Comparison of ENCODE assay signal across 7 mouse cellular contexts in the genomic region with DNA sequence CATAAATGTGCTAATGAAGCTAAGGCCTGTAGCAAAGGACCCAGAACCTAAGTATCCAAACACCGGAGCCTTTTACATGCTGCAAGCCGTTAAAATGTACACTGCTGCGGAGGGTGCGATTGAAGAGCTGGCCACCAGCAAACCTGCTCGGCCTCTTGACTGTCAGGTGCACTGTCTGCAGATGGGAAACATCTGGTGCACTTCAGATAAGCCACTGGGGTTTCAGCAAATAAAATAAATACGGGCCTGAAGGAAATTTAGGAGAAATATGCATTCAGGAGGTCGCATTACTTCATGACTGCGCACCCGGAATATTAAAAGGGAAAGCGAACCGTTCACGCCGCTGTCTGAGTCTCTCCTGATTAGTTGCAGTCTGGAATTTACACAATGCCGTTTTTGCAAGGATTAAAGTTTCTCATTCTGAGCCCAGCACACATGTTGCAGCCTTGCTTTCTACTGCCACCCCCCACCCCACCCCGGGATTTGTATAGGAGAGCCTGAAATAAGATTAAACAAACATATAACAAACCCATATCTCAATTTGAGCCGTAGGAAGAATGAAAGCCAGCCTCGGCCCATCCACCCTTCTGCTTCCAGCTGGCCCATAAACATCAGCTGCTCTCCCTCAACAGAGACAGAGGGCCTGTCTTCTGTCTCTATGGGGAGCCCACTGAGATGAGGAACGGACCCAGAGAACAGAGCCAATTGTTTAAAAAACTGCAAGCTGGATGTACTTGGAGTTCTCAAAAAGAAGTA.
A peak's percentile ranks its signal among the peaks of the same experiment; 100 is the strongest.
DNase-seq lines count a peak whose midpoint lies in the region; ATAC-seq and TF ChIP-seq lines count a peak whose summit lies in the region.

No protein-coding gene starts in this region.

- peak overlapping the region; percentile 70 for H3K27ac ChIP-seq in lung, embryonic 16.5 days (ENCODE audit: low read length)
- H3K27ac ChIP-seq in kidney, adult 2 months (ENCODE audit: insufficient read depth, low read depth, low read length) = no peak overlapping the region
- peak overlapping the region; percentile 66 for H3K27ac ChIP-seq in midbrain, embryonic 14.5 days (replicated peaks; ENCODE audit: low read depth, low read length)

- H3K36me3 ChIP-seq in lung, embryonic 16.5 days (ENCODE audit: control insufficient read depth, insufficient read depth, low read length) = no peaks in the 10 kb centered on the region
- no peaks in the 10 kb centered on the region for H3K36me3 ChIP-seq in kidney, adult 2 months (ENCODE audit: control insufficient read depth, insufficient read depth, low read length)
- no peaks in the 10 kb centered on the region for H3K36me3 ChIP-seq in midbrain, embryonic 14.5 days (ENCODE audit: control insufficient read depth, insufficient read depth, low read length)

- no peaks in the 10 kb centered on the region for H3K27me3 ChIP-seq in lung, embryonic 16.5 days (ENCODE audit: control insufficient read depth, insufficient read depth, low read depth, low read length)
- no peaks in the 10 kb centered on the region for H3K27me3 ChIP-seq in kidney, adult 2 months (replicated peaks; ENCODE audit: control insufficient read depth, insufficient read depth, low read length)
- H3K27me3 ChIP-seq in midbrain, embryonic 14.5 days (ENCODE audit: control insufficient read depth, insufficient read depth, low read length) = 0 out of 2 replicates have a peak, but pooled peaks cover 2% of the 10 kb centered on the region

- WGBS in lung, embryonic 16.5 days = 25% methylated on average over 18 of the region's 18 CpGs
- 45% methylated on average over 18 of the region's 18 CpGs for WGBS in lung, adult 2 months
- 44% methylated on average over 18 of the region's 18 CpGs for WGBS in kidney, adult 2 months
- WGBS in midbrain, embryonic 14.5 days = 18% methylated on average over 18 of the region's 18 CpGs

- DNase-seq in lung, adult 2 months = no peak
- DNase-seq in forelimb bud, embryonic 11.5 days (ENCODE audit: low read depth, low spot score) = peak; percentile 14
- peak; percentile 39 for DNase-seq in kidney, adult 2 months
- peak; percentile 75 for DNase-seq in midbrain, embryonic 14.5 days
- DNase-seq in adrenal gland, postnatal 36 days = no peak

- H3K9me3 ChIP-seq in lung, embryonic 16.5 days (ENCODE audit: control insufficient read depth, low read length) = no peaks in the 10 kb centered on the region
- no peaks in the 10 kb centered on the region for H3K9me3 ChIP-seq in midbrain, embryonic 14.5 days (ENCODE audit: control insufficient read depth, low read length)

- H3K4me1 ChIP-seq in lung, embryonic 16.5 days (replicated peaks; ENCODE audit: control insufficient read depth, insufficient read depth, low read length) = peaks cover 47% of the 10 kb centered on the region
- no peaks in the 10 kb centered on the region for H3K4me1 ChIP-seq in lung, adult 2 months (ENCODE audit: control insufficient read depth, insufficient read depth, low read length)
- H3K4me1 ChIP-seq in kidney, adult 2 months (ENCODE audit: control insufficient read depth, insufficient read depth, low read length) = no peaks in the 10 kb centered on the region; the same call in 1 of the 2 replicates
- H3K4me1 ChIP-seq in midbrain, embryonic 14.5 days (ENCODE audit: control insufficient read depth, insufficient read depth, low read length) = peaks cover 23% of the 10 kb centered on the region; the same call in 1 of the 2 replicates

- peak; percentile 75 for ATAC-seq in lung, embryonic 16.5 days (ENCODE audit: low read depth)
- ATAC-seq in midbrain, embryonic 14.5 days (ENCODE audit: low FRiP score, low TSS enrichment) = peak; percentile 83
- no peak for ATAC-seq in inflammation-experienced regulatory T-cells, adult 6 months

- H3K9ac ChIP-seq in lung, embryonic 16.5 days (ENCODE audit: low read length) = peak overlapping the region; percentile 25; the same call in 1 of the 2 replicates
- H3K9ac ChIP-seq in midbrain, embryonic 14.5 days (replicated peaks; ENCODE audit: low read length) = no peak overlapping the region

- peak overlapping the region; percentile 10 for H3K4me3 ChIP-seq in lung, embryonic 16.5 days (ENCODE audit: low read length)
- no peak overlapping the region for H3K4me3 ChIP-seq in lung, adult 2 months (replicated peaks; ENCODE audit: extremely low read depth, low read depth, low read length)
- H3K4me3 ChIP-seq in kidney, adult 2 months (ENCODE audit: insufficient read depth, low read depth, low read length) = no peak overlapping the region
- no peak overlapping the region for H3K4me3 ChIP-seq in midbrain, embryonic 14.5 days (replicated peaks; ENCODE audit: low read depth, low read length)

- no peak for TF ChIP-seq CTCF in lung, adult 2 months (IDR thresholded peaks at IDR 0.05; ENCODE audit: insufficient read depth, low read length)
- TF ChIP-seq CTCF in kidney, adult 2 months (conservative IDR thresholded peaks at IDR 0.05; ENCODE audit: insufficient read depth, insufficient read length, low read depth, low read length) = no peak

- peak overlapping the region; percentile 40 for H3K4me2 ChIP-seq in lung, embryonic 16.5 days (ENCODE audit: low read depth, low read length)
- peak overlapping the region; percentile 26 for H3K4me2 ChIP-seq in midbrain, embryonic 14.5 days (ENCODE audit: low read length)

- no peak for TF ChIP-seq POLR2A in lung, adult 2 months (IDR thresholded peaks at IDR 0.05; ENCODE audit: borderline replicate concordance, extremely low read depth, low read depth, low read length)
- no peak for TF ChIP-seq POLR2A in kidney, adult 2 months (IDR thresholded peaks at IDR 0.05; ENCODE audit: low read depth, low read length)

Comparison
In these comparisons a context has a peak if more than half of its experiments do, and no peak if none do; other contexts are left out.
1. DNase-seq: peak in forelimb bud, embryonic 11.5 days (single experiment), kidney, adult 2 months (single experiment) and midbrain, embryonic 14.5 days (single experiment); none in lung, adult 2 months (single experiment) and adrenal gland, postnatal 36 days (0 of 2).